9 mouse cellular contexts compared by ENCODE assay signal in genomic region chr2:151978494-151978893, GRCm38 (mm10). TPM values are rescaled to one million over a fixed set of nuclear protein-coding genes. Genes with fewer than 3 reads are reported as not detected.
DNase-seq lines count a peak whose midpoint lies in the region; ATAC-seq and TF ChIP-seq lines count a peak whose summit lies in the region.
"Had no signal": no experiment of that assay in that cellular context is flagged by ENCODE, and none has a peak within 500 bp of the region (broad histone marks: within the 10 kb centered on the region; RNA-seq: fewer than 3 reads in every experiment).

No protein-coding gene starts in this region.

- dilution Hi-C loops in CH12.LX (cut with MboI; ENCODE audit: extremely low pct_ligation_motif_present, extremely low pct_unique_long_range_greater_than_20kb, low sequenced_read_pairs) = no loop called here

- peak; percentile 51 for DNase-seq in cerebellum, adult 9-11 months
- no peak for DNase-seq in cerebellum, adult 2 months
- no peak for DNase-seq in CH12.LX (ENCODE audit: extremely low read depth)
- DNase-seq in left cerebral cortex, postnatal 10 days (ENCODE audit: extremely low spot score in 1 of 2, low spot score in 2 of 2) = no peak
- DNase-seq in thymus, postnatal 36 days = no peak
- no peak for DNase-seq in ovary, postnatal 14 days (ENCODE audit: low spot score)
- DNase-seq: adrenal gland, postnatal 36 days had no signal

- H3K79me2 ChIP-seq in CH12.LX (replicated peaks; ENCODE audit: control insufficient read depth, extremely low read depth, insufficient read depth, poor library complexity, severe bottlenecking) = no peaks in the 10 kb centered on the region; the same call in 1 of the 2 replicates

- in situ Hi-C loops in CH12.LX (cut with MboI; ENCODE audit: low pct_ligation_motif_present, low pct_unique_long_range_greater_than_20kb, low sequenced_read_pairs) = loop anchor here (5.0 kb wide), 1 partner anchor 36 kb away; no protein-coding TSS in a partner anchor

- no peaks in the 10 kb centered on the region for H3K9me3 ChIP-seq in CH12.LX (replicated peaks; ENCODE audit: low read length)
- no peaks in the 10 kb centered on the region for H3K9me3 ChIP-seq in hindbrain, embryonic 13.5 days
- no peaks in the 10 kb centered on the region for H3K9me3 ChIP-seq in liver, embryonic 15.5 days (replicated peaks)

- no peak for ATAC-seq in hindbrain, embryonic 13.5 days (ENCODE audit: low FRiP score)
- ATAC-seq in liver, embryonic 15.5 days (ENCODE audit: insufficient read depth) = no peak

- H3K9ac ChIP-seq in CH12.LX (ENCODE audit: insufficient read depth, low read depth) = no peak overlapping the region
- peak overlapping the region; percentile 87; the same call in 1 of the 2 replicates for H3K9ac ChIP-seq in hindbrain, embryonic 13.5 days
- H3K9ac ChIP-seq in liver, embryonic 15.5 days = no peak overlapping the region; the same call in 1 of the 2 replicates

- WGBS in cerebellum, adult 2 months = 82% methylated on average over 6 of the region's 6 CpGs
- 60% methylated on average over 6 of the region's 6 CpGs for WGBS in hindbrain, embryonic 13.5 days
- WGBS in liver, embryonic 15.5 days (ENCODE audit: insufficient replicate concordance) = 69% methylated on average over 6 of the region's 6 CpGs

- TF ChIP-seq CTCF in cerebellum, adult 2 months (IDR thresholded peaks at IDR 0.05; ENCODE audit: borderline replicate concordance, insufficient read depth, low read depth, low read length) = no peak
- TF ChIP-seq CTCF in CH12.LX (conservative IDR thresholded peaks at IDR 0.05 in 1 of 2, IDR thresholded peaks at IDR 0.05 in 1 of 2; ENCODE audit: low read depth in 2 of 2, low read length in 2 of 2) = no peak

- peaks cover 2 to 24% of the 10 kb centered on the region in 2 experiments for H3K36me3 ChIP-seq in CH12.LX (replicated peaks in 1 of 2; ENCODE audit: control insufficient read depth in 1 of 2, insufficient read depth in 1 of 2, low read length in 1 of 2)
- no peaks in the 10 kb centered on the region for H3K36me3 ChIP-seq in hindbrain, embryonic 13.5 days
- H3K36me3 ChIP-seq in liver, embryonic 15.5 days (replicated peaks) = peaks cover 4% of the 10 kb centered on the region; the same call in 1 of the 2 replicates

- H3K27ac ChIP-seq in cerebellum, adult 2 months (ENCODE audit: insufficient read depth, low read length) = no peak overlapping the region
- H3K27ac ChIP-seq in CH12.LX (ENCODE audit: insufficient read depth, low read depth) = peak overlapping the region; percentile 67
- no peak overlapping the region for H3K27ac ChIP-seq in hindbrain, embryonic 13.5 days
- H3K27ac ChIP-seq in liver, embryonic 15.5 days (replicated peaks) = peak overlapping the region; percentile 45; the same call in 1 of the 2 replicates

- no peak for TF ChIP-seq RAD21 in CH12.LX (IDR thresholded peaks at IDR 0.05; ENCODE audit: low read depth, low read length)

- H3K27me3 ChIP-seq in cerebellum, adult 2 months (ENCODE audit: control insufficient read depth, insufficient read depth, low read length) = no peaks in the 10 kb centered on the region
- H3K27me3 ChIP-seq in CH12.LX (replicated peaks) = peaks cover 2% of the 10 kb centered on the region
- H3K27me3 ChIP-seq in hindbrain, embryonic 13.5 days = 0 out of 2 replicates have a peak, but pooled peaks cover 10% of the 10 kb centered on the region
- peaks cover 22% of the 10 kb centered on the region for H3K27me3 ChIP-seq in liver, embryonic 15.5 days

- intact Hi-C loops in left cerebral cortex, postnatal 10 days (cut with DNase I) = no loop called here

- no peak overlapping the region for H3K4me3 ChIP-seq in cerebellum, adult 2 months (replicated peaks; ENCODE audit: insufficient read depth, low read depth, low read length)
- H3K4me3 ChIP-seq in CH12.LX (replicated peaks in 1 of 3; ENCODE audit: low read depth in 2 of 3, low read length in 2 of 3, poor library complexity in 1 of 3) = peak overlapping the region in 2 of 3 experiments; percentile 25 to 91
- H3K4me3 ChIP-seq in hindbrain, embryonic 13.5 days = 0 out of 2 replicates have a peak overlapping the region, but pooled peaks have one; percentile 74
- peak overlapping the region; percentile 81 for H3K4me3 ChIP-seq in liver, embryonic 15.5 days (replicated peaks)

- H3K4me2 ChIP-seq in CH12.LX (ENCODE audit: insufficient read depth, low read depth, poor library complexity, severe bottlenecking) = peak overlapping the region; percentile 57
- H3K4me2 ChIP-seq in hindbrain, embryonic 13.5 days = peak overlapping the region; percentile 87
- peak overlapping the region; percentile 81 for H3K4me2 ChIP-seq in liver, embryonic 15.5 days

- no peak for TF ChIP-seq POLR2A in cerebellum, adult 2 months (IDR thresholded peaks at IDR 0.05; ENCODE audit: borderline replicate concordance, insufficient read depth, low read length)
- no peak for TF ChIP-seq POLR2A in CH12.LX (IDR thresholded peaks at IDR 0.05; ENCODE audit: low read depth, low read length)

- peaks cover 26% of the 10 kb centered on the region for H3K4me1 ChIP-seq in cerebellum, adult 2 months (ENCODE audit: control insufficient read depth, insufficient read depth, low read length)
- peaks cover 27 to 56% of the 10 kb centered on the region in 2 experiments for H3K4me1 ChIP-seq in CH12.LX (ENCODE audit: control insufficient read depth in 1 of 2, insufficient read depth in 2 of 2)
- H3K4me1 ChIP-seq in hindbrain, embryonic 13.5 days (replicated peaks) = peaks cover 53% of the 10 kb centered on the region
- H3K4me1 ChIP-seq in liver, embryonic 15.5 days (replicated peaks) = peaks cover 60% of the 10 kb centered on the region

- TF ChIP-seq EP300 in CH12.LX (IDR thresholded peaks at IDR 0.05; ENCODE audit: low read length) = no peak

TF ChIP-seq in CH12.LX, 34 proteins besides CTCF, POLR2A, EP300 and RAD21:
- TF ChIP-seq CHD1 (IDR thresholded peaks at IDR 0.05; ENCODE audit: low read depth, low read length) = no peak
- TF ChIP-seq IRF4 (IDR thresholded peaks at IDR 0.05; ENCODE audit: low read depth, low read length) = 0 out of 2 replicates have a peak, but pooled peaks have one; percentile 18
- TF ChIP-seq BHLHE40 (IDR thresholded peaks at IDR 0.05; ENCODE audit: low read depth, low read length) = 0 out of 2 replicates have a peak, but pooled peaks have one; percentile 12
- peak; percentile 58; the same call in 1 of the 2 replicates for TF ChIP-seq SIN3A (IDR thresholded peaks at IDR 0.05; ENCODE audit: low read length)

RNA-seq across cellular contexts. Expression of gene Fam110a, which starts 1.5 kb away (rescaled TPM):
- 8.3 and 8.9 TPM in 2 replicates for polyA plus RNA-seq in cerebellum, adult 2 months (2012; rRNA removed)
- total RNA-seq in CH12.LX (2012; rRNA removed) = 8.9 and 9.8 TPM in 2 replicates
- 3.0 and 3.7 TPM in 2 replicates for total RNA-seq in CH12.LX (2014; rRNA removed)
- 5.2 and 6.3 TPM in 2 replicates for polyA plus RNA-seq in CH12.LX (2012; ENCODE audit: insufficient read length, low read depth)
- polyA plus RNA-seq in hindbrain, embryonic 13.5 days (2015; fragmentation: Nextera tagmentation; extraction: Ambion mirVana) = 68.1 and 71.4 TPM in 2 replicates
- 9.8 and 10.1 TPM in 2 replicates for polyA plus RNA-seq in liver, embryonic 15.5 days (2015; fragmentation: Nextera tagmentation; extraction: Ambion mirVana)
- 1 to 10 TPM; 6.8 to 7.8 TPM for total RNA-seq in left cerebral cortex, postnatal 10 days (2021)

RNA-seq across cellular contexts. Expression of gene Slc52a3, which starts 17.8 kb away (rescaled TPM):
- 2.1 and 2.6 TPM in 2 replicates for polyA plus RNA-seq in cerebellum, adult 2 months (2012; rRNA removed)
- 0.17 and 0.55 TPM in 2 replicates for total RNA-seq in CH12.LX (2012; rRNA removed)
- 0.23 TPM in 1 of 2 replicates, not detected in the other for total RNA-seq in CH12.LX (2014; rRNA removed)
- 0.12 and 0.17 TPM in 2 replicates for polyA plus RNA-seq in CH12.LX (2012; ENCODE audit: insufficient read length, low read depth)
- polyA plus RNA-seq in hindbrain, embryonic 13.5 days (2015; fragmentation: Nextera tagmentation; extraction: Ambion mirVana) = 0.55 and 1.2 TPM in 2 replicates
- 1.1 and 1.3 TPM in 2 replicates for polyA plus RNA-seq in liver, embryonic 15.5 days (2015; fragmentation: Nextera tagmentation; extraction: Ambion mirVana)
- 1 to 10 TPM; 3.0 to 3.6 TPM for total RNA-seq in left cerebral cortex, postnatal 10 days (2021)

Comparison
In these comparisons a context has a peak if more than half of its experiments do, and no peak if none do; other contexts are left out.
1. H3K27ac ChIP-seq: peak in CH12.LX (single experiment) and liver, embryonic 15.5 days (single experiment); none in cerebellum, adult 2 months (single experiment) and hindbrain, embryonic 13.5 days (single experiment).
2. Peak in every context shown above with its lines, with median percentiles within 50 percentile points of each other: H3K4me2 ChIP-seq.